Mouse (Mus musculus): ENCODE results near the gene Plcg1. TPM values are rescaled to one million over a fixed set of nuclear protein-coding genes. Genes with fewer than 3 reads are reported as not detected.

Plcg1 gene
- polyA plus RNA-seq, 1 experiment, result 9.1 TPM

DNA sequence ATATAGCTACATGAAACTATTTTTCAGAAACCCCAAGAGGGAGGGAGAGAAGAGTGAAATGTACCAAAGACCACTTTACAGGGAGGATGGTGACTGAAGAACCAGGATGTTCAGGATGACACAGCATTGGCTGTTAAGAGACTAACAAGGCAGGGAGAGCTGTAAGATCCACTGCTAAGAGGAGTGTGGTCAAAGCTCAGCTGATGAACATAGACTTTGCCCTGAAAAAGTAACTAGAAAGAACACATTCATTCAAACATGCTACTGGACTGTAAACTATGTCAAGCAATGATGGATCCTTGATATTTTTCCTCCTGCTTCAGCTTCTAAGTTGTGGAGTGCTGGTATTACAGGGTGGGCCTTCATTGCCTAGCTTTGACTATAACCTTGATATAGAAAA, 79.3 kb downstream of the Plcg1 start:
- no peak for DNase-seq (ENCODE audit: low read depth, low spot score)

DNA sequence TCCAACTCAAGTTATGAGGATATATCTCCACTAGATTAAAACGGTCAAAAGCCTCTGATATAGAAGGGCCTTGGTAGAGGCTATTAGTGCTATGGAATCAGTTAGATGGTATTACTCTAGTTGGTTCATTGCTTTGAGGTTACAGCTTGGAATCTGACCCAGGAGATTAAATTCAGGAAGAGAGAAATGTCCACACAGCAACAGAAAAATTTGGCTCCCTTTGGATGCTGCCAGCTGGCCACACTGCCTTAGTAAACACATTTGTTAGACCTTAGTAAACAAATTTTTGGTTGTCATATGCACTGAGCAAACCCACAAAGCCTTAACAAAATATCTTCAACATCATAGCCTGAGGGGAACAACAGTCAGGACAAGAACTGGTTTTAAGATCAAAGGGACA, 79.7 kb downstream of the Plcg1 start:
- DNase-seq (ENCODE audit: low read depth, low spot score), result no peak
- WGBS, result 74% methylated on average over 1 of the region's 1 CpGs

Other genes with a start within 250 kb of the Plcg1 start
- gene Top1, start 85.4 kb upstream of the Plcg1 start, polyA plus RNA-seq (2012; rRNA removed), result 8.4 and 12.0 TPM in 2 replicates
- 2.4 and 4.3 TPM in 2 replicates for gene Zhx3, start 141.7 kb downstream of the Plcg1 start, polyA plus RNA-seq (2012; rRNA removed)
- 25.2 and 41.5 TPM in 2 replicates for gene Lpin3, start 149.4 kb downstream of the Plcg1 start, polyA plus RNA-seq (2012; rRNA removed)
- gene Emilin3, start 181.0 kb downstream of the Plcg1 start, polyA plus RNA-seq (2012; rRNA removed), result 0.05 TPM in 1 of 2 replicates, not detected in the other